Mouse (Mus musculus) frontal cortex, adult (tissue): ENCODE results near the gene Scrt2.

Source experiments
- ATAC-seq: cut with Nextera tagmentation; 2 replicates; pipeline ENCODE4 v1.9.2; 2017; ENCODE audit warnings: mild to moderate bottlenecking, moderate library complexity, mixed read lengths; ENCODE audit not compliant: low TSS enrichment

The Scrt2 gene

DNA sequence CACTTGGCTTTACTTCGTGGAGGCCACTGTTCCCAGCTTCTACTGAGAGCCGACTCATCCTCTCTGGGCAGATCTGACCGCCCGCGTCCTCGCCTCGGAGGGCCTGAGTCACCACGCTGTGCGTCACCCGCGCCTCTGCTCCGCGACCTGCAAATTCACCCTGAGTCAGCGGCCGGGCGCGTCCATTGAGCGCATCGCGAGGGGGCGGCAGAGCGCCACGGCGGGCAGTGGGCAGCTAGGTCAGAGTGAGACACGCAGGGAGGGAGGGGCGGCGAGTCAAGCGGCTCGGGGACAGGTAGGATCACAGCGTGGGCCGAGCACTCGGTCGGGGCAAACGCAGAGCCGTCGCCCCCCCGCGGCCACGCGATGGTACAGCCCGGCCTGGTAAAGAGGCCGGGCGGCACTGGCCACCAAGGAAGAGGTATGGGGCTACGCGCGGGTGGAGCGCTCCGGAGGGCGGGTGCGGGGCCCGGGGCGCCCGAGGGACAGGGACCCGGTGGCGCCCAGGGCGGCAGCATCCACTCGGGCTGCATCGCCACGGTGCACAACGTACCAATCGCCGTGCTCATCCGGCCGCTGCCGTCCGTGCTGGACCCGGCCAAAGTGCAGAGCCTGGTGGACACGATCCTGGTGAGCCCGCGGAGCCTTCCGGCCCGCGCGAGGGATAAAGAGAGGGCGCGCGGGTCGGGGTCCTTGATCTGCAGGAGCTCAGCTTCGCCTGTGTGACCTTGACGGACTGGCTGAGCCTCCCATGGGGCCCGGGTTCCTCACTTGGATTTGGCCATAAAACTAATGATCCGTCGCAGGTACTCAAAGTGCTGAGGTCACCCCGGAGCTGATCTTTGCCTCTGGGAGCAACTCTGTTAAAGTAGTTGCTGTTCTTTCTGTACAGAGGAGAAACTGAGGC lies 24.2 kb downstream of the Scrt2 start, which contains the start of gene Srxn1:
TSS of gene Srxn1 (plus strand) at position 199 of the 907 bp plus-strand sequence.
- ATAC-seq: peak; percentile 74

DNA sequence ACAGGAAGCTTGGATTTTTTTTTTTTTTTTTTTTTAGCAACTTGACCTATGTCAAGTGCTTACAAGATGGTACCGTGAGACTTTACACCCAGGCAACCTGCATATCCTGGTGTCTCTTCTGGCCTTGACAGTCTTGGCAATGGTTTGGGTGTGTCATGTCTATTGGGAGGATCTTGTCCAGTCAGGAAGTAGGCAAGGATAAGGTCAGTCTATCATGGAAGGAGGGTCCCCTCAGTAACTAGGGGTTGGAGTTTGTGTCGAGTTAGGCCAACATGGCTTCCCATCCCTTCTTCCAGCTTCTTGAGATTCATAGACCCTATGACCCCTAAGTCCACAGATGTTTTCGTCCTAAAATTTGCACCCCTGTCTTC lies 24.9 kb downstream of the Scrt2 start:
- ATAC-seq: no peak

- ATAC-seq: no peak
Observed at GRCm38 (mm10) chr2:152106597-152106996, 25.3 kb downstream of the Scrt2 start.

DNA sequence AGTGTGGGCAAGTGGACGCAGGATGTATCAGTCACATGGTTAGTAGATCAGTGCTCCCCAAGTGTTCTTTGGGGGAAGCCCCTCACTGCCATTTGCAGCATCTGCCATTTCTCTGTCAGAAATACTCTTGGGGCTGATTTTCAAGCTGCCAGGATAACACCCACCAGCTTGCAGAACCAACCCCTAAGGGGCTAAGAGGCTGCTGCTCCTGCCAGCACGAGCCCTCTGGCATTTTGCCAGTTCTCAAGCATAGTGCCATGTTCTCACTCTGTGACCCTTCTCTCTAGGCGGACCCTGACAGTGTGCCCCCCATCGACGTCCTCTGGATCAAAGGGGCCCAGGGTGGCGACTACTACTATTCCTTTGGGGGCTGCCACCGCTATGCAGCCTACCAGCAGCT lies 27.4 kb downstream of the Scrt2 start:
- no peak for ATAC-seq

DNA sequence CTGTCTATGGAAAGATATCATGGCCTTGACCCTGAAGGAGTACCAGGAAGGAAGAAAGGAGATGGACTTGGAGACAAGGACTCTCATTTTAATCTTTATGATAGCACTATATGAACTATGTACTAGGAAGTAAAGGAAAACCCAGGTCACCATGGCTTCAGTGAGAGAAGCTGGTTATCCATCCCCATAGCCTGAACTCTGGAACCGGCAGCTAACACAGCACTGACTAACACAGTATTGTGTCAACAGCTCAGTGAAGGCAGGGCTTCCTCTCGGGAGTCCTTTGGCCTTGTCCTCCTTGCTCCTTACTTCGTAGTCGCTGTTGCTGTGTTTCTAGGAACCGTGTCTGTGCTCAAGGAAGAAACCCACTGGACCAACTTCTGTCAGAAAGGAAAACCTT lies 28.1 kb downstream of the Scrt2 start:
- ATAC-seq: no peak

- peak; percentile 11; the same call in 1 of the 2 replicates for ATAC-seq
Observed at GRCm38 (mm10) chr2:152111311-152111710, 30.0 kb downstream of the Scrt2 start.

- peak; percentile 69 for ATAC-seq
Observed at GRCm38 (mm10) chr2:152111920-152112319, 30.6 kb downstream of the Scrt2 start.

DNA sequence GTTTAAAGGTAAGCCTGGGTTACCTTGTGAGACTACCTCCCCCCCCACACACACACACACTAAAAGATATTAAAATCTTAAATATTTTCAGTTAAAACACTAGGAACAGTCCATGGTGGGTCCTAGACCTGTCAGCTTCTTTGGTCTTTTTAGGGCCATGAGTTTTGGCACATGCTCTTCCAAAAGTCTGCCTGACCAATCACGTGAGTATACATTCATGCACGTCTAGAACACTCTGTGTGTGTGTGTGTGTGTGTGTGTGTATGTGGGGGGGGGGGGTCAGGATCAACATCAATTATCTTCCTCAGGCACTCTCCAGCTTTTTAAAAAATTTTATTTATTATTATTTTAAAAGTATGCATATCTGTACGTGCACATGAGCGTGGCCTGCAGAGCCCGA lies 31.2 kb downstream of the Scrt2 start:
- ATAC-seq: no peak

DNA sequence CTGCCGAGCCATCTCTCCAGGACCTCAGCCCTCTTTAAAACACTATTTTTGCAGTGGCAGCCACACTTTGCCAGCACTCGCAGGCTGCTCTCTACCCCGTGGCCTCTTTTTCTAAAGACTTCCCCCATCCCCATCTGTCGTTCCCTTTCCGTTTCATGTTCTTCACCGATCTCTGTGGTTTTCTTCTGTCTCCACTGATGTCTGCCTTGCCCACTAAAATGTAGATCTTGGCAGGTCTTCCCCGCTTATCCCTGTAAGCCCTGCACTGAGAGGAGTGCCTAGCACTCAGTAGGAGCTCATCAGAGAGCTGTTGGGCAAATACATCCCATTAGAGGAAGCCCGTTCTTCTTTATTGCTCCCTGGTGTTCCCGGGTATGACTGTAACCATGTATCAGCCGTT lies 31.6 kb downstream of the Scrt2 start:
- ATAC-seq: peak; percentile 52

GRCm38 (mm10) chr2:152114057-152114975 lies 33.0 kb downstream of the Scrt2 start:
- ATAC-seq: no peak

- ATAC-seq: no peak
Observed at GRCm38 (mm10) chr2:152117694-152118093, 36.4 kb downstream of the Scrt2 start.

DNA sequence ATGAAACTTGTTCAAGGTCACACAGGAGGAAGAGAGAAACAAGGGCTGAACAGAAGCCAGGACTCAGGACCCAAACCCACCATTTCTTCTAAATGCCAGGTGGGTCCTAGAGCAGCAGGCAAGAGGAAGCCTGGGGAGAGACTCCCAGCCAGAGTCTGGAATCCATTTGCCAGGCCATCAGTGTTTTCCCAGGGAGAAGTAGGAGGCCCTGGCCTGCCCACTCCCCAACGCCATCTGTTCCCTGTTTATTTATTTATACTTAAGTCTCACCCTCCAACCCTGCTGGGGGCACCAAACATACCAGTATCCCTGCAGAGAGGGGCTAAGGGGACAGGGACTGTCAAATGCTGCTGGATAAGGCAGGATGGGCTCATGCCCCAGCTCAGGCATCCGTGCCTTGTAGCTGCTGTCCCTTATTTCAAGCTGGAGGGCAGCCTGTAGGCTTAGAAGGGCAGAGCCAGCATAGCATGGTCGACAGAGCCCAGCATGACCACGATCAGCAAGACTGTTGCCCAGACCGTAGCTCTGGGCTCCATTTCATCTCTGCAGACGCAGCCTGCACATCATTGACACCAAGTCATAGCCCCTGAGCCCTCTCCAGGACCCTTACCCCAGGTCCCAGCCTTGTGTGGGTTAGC lies 38.0 kb downstream of the Scrt2 start:
- no peak for ATAC-seq

DNA sequence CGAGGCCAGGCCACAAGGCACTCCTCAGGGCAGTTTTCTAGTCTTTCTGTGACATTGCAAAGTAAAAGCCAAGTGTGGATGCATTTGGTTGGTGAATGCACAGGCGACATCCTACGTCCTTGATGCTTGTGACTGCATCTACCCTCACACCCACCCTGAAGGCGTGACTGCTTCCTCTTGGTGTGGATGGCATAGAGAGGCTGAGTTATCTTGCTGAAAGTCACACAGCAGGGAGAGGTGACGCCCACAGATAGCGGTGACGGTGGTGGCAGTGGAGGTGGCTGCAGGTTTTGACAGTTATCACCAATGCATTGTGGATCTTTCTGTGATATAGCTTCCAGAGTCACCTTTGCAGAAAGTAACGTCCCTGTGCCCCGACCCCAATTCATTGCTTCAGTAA lies 41.6 kb downstream of the Scrt2 start:
- ATAC-seq: peak; percentile 73

DNA sequence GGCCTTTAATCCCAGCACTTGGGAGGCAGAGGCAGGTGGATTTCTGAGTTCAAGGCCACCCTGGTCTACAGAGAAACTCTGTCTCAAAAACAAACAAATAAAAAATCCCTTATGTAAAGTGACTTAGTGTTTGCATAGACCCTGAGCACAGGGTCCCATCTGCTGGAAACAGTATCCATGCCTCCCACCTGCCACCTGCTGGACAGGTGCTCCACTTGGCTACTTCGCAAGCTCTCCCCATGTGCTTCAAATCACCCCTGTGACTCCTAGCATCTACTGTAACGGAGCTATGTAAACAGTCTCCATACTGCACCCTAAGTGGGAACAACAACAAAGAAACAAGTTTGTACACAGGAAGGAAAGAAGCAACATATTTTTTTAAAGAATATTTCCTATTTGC lies 47.3 kb downstream of the Scrt2 start:
- ATAC-seq: no peak

- ATAC-seq: peak; percentile 98
Observed at GRCm38 (mm10) chr2:152129778-152130177, 48.4 kb downstream of the Scrt2 start.

DNA sequence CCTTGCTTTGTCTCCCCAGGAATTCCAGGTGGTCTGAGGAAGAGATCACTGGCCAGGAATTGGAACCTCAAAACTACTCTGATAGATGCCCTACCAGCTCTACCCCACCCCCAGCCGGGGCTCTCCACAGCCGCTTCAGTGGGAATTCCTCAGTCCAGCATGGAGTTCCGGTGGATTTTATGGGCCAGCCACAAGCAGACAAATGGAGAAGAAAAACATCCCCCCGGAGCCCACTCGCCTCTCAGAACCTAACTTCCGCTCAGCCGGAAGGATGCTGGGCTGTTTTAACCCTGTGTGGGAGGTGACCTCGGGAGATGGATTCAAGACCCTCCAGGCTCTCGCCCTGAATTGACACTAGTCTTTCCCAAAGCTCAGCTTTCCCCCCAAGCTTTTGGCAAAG lies 50.7 kb downstream of the Scrt2 start:
- ATAC-seq: no peak

- ATAC-seq: no peak
Observed at GRCm38 (mm10) chr2:152132691-152133090, 51.4 kb downstream of the Scrt2 start.

DNA sequence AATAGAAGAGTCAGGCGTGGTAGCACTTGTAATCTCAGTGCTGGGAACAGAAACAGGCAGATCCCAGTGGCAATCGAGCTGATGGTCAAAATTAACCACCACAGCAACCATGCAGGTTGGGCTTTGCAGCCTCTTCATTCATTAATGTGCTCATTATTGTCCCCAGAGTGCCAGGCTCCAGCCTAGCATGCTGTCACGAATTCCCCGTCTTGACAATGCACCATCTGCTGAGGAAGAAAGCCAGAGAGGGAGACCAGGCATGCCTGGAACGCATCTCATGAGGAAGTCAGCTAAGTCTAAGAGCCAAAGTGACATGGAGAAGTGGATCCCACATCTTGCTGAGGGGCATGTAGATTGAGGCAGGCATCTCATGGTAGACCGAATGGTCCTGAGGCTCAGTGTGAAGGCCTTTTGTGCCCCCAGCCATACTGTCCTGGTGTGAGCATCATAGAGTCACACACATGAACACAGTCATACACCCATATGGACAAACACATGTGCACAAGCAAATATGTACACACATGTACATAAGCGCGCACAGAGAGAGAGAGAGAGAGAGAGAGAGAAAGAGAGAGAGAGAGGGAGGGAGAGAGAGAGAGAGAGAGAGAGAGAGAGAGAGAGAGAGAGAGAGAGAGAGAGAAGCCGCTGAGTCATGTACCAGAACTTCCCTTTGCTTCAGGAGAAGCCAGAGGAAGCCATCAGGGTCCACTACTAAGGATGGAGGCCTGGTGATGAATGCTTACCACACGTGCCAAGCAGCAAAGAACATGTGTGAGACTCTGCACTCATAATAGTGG lies 58.1 kb downstream of the Scrt2 start:
- ATAC-seq: peak; percentile 60; the same call in 1 of the 2 replicates

GRCm38 (mm10) chr2:152140941-152141340 lies 59.6 kb downstream of the Scrt2 start:
- peak; percentile 66 for ATAC-seq

GRCm38 (mm10) chr2:152141491-152141890 lies 60.2 kb downstream of the Scrt2 start:
- ATAC-seq: no peak

GRCm38 (mm10) chr2:152142046-152142445 lies 60.7 kb downstream of the Scrt2 start:
- no peak for ATAC-seq
